Mouse (Mus musculus) left cerebral cortex, adult 18-20 months (tissue): ENCODE data around the gene Cs. TPM values are rescaled to one million over a fixed set of nuclear protein-coding genes. Genes with fewer than 3 reads are reported as not detected.
A peak's percentile ranks its signal among the peaks of the same experiment; 100 is the strongest.

Experiments
- DNase-seq, 2 experiments: peaks; one replicate each; pipeline ENCODE4 v3.0.0; 2021 to 2022; ENCODE audit warnings: low spot score in 2 of 2, mixed read lengths in 1 of 2
- total RNA-seq, 2 experiments: library from RNA; stranded (reverse); gene quantifications; 2 replicates each; pipeline ENCODE4 v1.2.3; 2021

The Cs gene
- total RNA-seq, 2 experiments from 2014 or later = 222 to 232 TPM

GRCm38 (mm10) chr10:128372989-128373748 lies 35.6 kb downstream of the Cs start:
- no peak for DNase-seq

GRCm38 (mm10) chr10:128374393-128374792 lies 36.9 kb downstream of the Cs start:
- DNase-seq = no peak

- DNase-seq = no peak
These were observed 38.5 kb downstream of the Cs start for GRCm38 (mm10) chr10:128376099-128376454.

- DNase-seq = peak; percentile 76 to 88
These were observed 39.1 kb downstream of the Cs start, which contains the start of gene Ankrd52 for GRCm38 (mm10) chr10:128376455-128377211. Ankrd52 (plus strand) TSS chr10:128377115.

- peak in 1 of 2 experiments; percentile 31 for DNase-seq
These were observed 39.8 kb downstream of the Cs start for GRCm38 (mm10) chr10:128377222-128377939.

GRCm38 (mm10) chr10:128377940-128378448 lies 40.5 kb downstream of the Cs start:
- DNase-seq = no peak

GRCm38 (mm10) chr10:128378462-128378861 lies 40.9 kb downstream of the Cs start:
- DNase-seq = no peak

- DNase-seq = no peak
These were observed 41.7 kb downstream of the Cs start for GRCm38 (mm10) chr10:128379260-128379659.

- DNase-seq = no peak
These were observed 43.0 kb downstream of the Cs start for GRCm38 (mm10) chr10:128380565-128380964.

GRCm38 (mm10) chr10:128382482-128382881 lies 44.9 kb downstream of the Cs start:
- DNase-seq = no peak

GRCm38 (mm10) chr10:128385902-128386301 lies 48.4 kb downstream of the Cs start:
- DNase-seq = no peak

GRCm38 (mm10) chr10:128388941-128389340 lies 51.4 kb downstream of the Cs start:
- no peak for DNase-seq

GRCm38 (mm10) chr10:128389570-128389969 lies 52.0 kb downstream of the Cs start:
- DNase-seq = no peak

GRCm38 (mm10) chr10:128390366-128390765 lies 52.8 kb downstream of the Cs start:
- no peak for DNase-seq

GRCm38 (mm10) chr10:128391850-128392249 lies 54.3 kb downstream of the Cs start:
- DNase-seq = no peak

GRCm38 (mm10) chr10:128396017-128396673 lies 58.6 kb downstream of the Cs start:
- no peak for DNase-seq

- no peak for DNase-seq
These were observed 59.3 kb downstream of the Cs start for GRCm38 (mm10) chr10:128396716-128397264.

GRCm38 (mm10) chr10:128397466-128397865 lies 59.9 kb downstream of the Cs start:
- no peak for DNase-seq

- DNase-seq = no peak
These were observed 62.8 kb downstream of the Cs start for GRCm38 (mm10) chr10:128400338-128400737.

- no peak for DNase-seq
These were observed 63.5 kb downstream of the Cs start, which contains the start of gene Slc39a5 for GRCm38 (mm10) chr10:128401056-128401455. Slc39a5 (minus strand) TSS chr10:128401229.

- DNase-seq = no peak
These were observed 64.1 kb downstream of the Cs start for GRCm38 (mm10) chr10:128401638-128402037.
